Mouse (Mus musculus) erythroblast, adult 5-6 weeks (primary cell): ENCODE results near the gene Srsf4. TPM values are rescaled to one million over a fixed set of nuclear protein-coding genes. Genes with fewer than 3 reads are reported as not detected.

Experiments
- ATAC-seq: replicated peaks from 2 replicates; pipeline ENCODE4 v1.8.0; 2016; ENCODE audit warnings: moderate number of reproducible peaks, mild to moderate bottlenecking, moderate TSS enrichment, inconsistent platforms; ENCODE audit not compliant: poor library complexity, low FRiP score, severe bottlenecking
- total RNA-seq, 2 experiments: library from RNA; stranded (forward) in 1 of 2; stranded (reverse) in 1 of 2; fragments of 150-400 nt in 1 of 2; fragments of 200-764, 138-1000 nt in 1 of 2; gene quantifications; 2 replicates each; pipeline versions ENCODE4 v1.2.3 to v1.2.4; 2015 to 2017; ENCODE audit warnings: low replicate concordance in 2 of 2

The Srsf4 gene
- total RNA-seq, 2 experiments from 2014 or later: 20.9 to 45.2 TPM

GRCm38 (mm10) chr4:131947848-131948247 is 74.4 kb downstream of the Srsf4 start:
- ATAC-seq: no peak

GRCm38 (mm10) chr4:131949903-131950302 is 76.5 kb downstream of the Srsf4 start:
- ATAC-seq: no peak

- ATAC-seq: no peak
Measured at GRCm38 (mm10) chr4:131950657-131951056, 77.2 kb downstream of the Srsf4 start.

Other genes starting within 250 kb of the Srsf4 start
- 0.19 and 5.9 TPM in 2 replicates for gene Ptpru, start 35.3 kb upstream of the Srsf4 start, total RNA-seq (2015; ENCODE audit: low replicate concordance)
- gene Ptpru, start 35.3 kb upstream of the Srsf4 start, total RNA-seq (2017; ENCODE audit: low replicate concordance): 0.56 and 3.2 TPM in 2 replicates
- 6.7 and 11.1 TPM in 2 replicates for gene Mecr, start 30.1 kb upstream of the Srsf4 start, total RNA-seq (2015; ENCODE audit: low replicate concordance)
- 6.4 and 10.3 TPM in 2 replicates for gene Mecr, start 30.1 kb upstream of the Srsf4 start, total RNA-seq (2017; ENCODE audit: low replicate concordance)
- not detected in 2 replicates for gene Tmem200b, start 48.2 kb downstream of the Srsf4 start, total RNA-seq (2015; ENCODE audit: low replicate concordance)
- gene Tmem200b, start 48.2 kb downstream of the Srsf4 start, total RNA-seq (2017; ENCODE audit: low replicate concordance): 2.0 TPM in 1 of 2 replicates, not detected in the other
- gene Gm10300, start 201.1 kb downstream of the Srsf4 start, total RNA-seq (2015; ENCODE audit: low replicate concordance): 2.7 TPM in 1 of 2 replicates, not detected in the other
- gene Gm10300, start 201.1 kb downstream of the Srsf4 start, total RNA-seq (2017; ENCODE audit: low replicate concordance): 3.7 and 3.9 TPM in 2 replicates
- 1,733 and 1,940 TPM in 2 replicates for gene Epb41, start 201.7 kb downstream of the Srsf4 start, total RNA-seq (2015; ENCODE audit: low replicate concordance)
- gene Epb41, start 201.7 kb downstream of the Srsf4 start, total RNA-seq (2017; ENCODE audit: low replicate concordance): 3,282 and 3,570 TPM in 2 replicates